Mouse (Mus musculus): ENCODE measurements around the gene Fam160a1. TPM values are rescaled to one million over a fixed set of nuclear protein-coding genes. Genes with fewer than 3 reads are reported as not detected.

The Fam160a1 gene
- polyA plus RNA-seq, 1 experiment, result 8.9 TPM

GRCm38 (mm10) chr3:85777841-85778240, 39.2 kb downstream of the Fam160a1 start:
- no peak for TF ChIP-seq FOSL1 (IDR thresholded peaks at IDR 0.05; ENCODE audit: insufficient read depth, low read length, poor library complexity, severe bottlenecking)
- TF ChIP-seq CTCF (IDR thresholded peaks at IDR 0.05; ENCODE audit: control insufficient read depth, insufficient read depth, insufficient read length), result no peak
- no peak for TF ChIP-seq CEBPB (IDR thresholded peaks at IDR 0.05; ENCODE audit: low read depth)
- no peak for TF ChIP-seq MYOG (IDR thresholded peaks at IDR 0.05; ENCODE audit: control insufficient read depth, extremely low read depth, insufficient read length)
- TF ChIP-seq MAX (IDR thresholded peaks at IDR 0.05), result no peak
- no peak for TF ChIP-seq USF1 (IDR thresholded peaks at IDR 0.05; ENCODE audit: low read depth)
- TF ChIP-seq MYOD1 (IDR thresholded peaks at IDR 0.05; ENCODE audit: control insufficient read depth, insufficient read length, low read depth), result no peak
- no peak overlapping the region for H3K4me3 ChIP-seq (ENCODE audit: insufficient read depth, poor library complexity, severe bottlenecking)
- no peaks in the 10 kb centered on the region for H3K79me2 ChIP-seq (ENCODE audit: control insufficient read depth, insufficient read depth)

GRCm38 (mm10) chr3:85777356-85777755, 39.7 kb downstream of the Fam160a1 start:
- Histone ChIP-seq H3K27me3 (ENCODE audit: control insufficient read depth, insufficient read depth, insufficient read length) (no peaks in the 10 kb centered on the region), H3K4me3 (ENCODE audit: insufficient read depth, poor library complexity, severe bottlenecking) (no peak overlapping the region), H3K36me3 (ENCODE audit: control insufficient read depth, insufficient read depth) (no peaks in the 10 kb centered on the region), H3ac (ENCODE audit: control insufficient read depth, insufficient read length, low read depth) (no peak overlapping the region), H3K79me2 (ENCODE audit: control insufficient read depth, insufficient read depth) (no peaks in the 10 kb centered on the region), H3K79me3 (ENCODE audit: low read depth) (no peaks in the 10 kb centered on the region)
- TF ChIP-seq CTCF (IDR thresholded peaks at IDR 0.05; ENCODE audit: control insufficient read depth, insufficient read depth, insufficient read length) (no peak), USF1 (IDR thresholded peaks at IDR 0.05; ENCODE audit: low read depth) (no peak), MYOG (IDR thresholded peaks at IDR 0.05; ENCODE audit: control insufficient read depth, extremely low read depth, insufficient read length) (no peak), MAX (IDR thresholded peaks at IDR 0.05) (no peak), MYOD1 (IDR thresholded peaks at IDR 0.05; ENCODE audit: control insufficient read depth, insufficient read length, low read depth) (no peak), FOSL1 (IDR thresholded peaks at IDR 0.05; ENCODE audit: insufficient read depth, low read length, poor library complexity, severe bottlenecking) (no peak), CEBPB (IDR thresholded peaks at IDR 0.05; ENCODE audit: low read depth) (no peak)

More at GRCm38 (mm10) chr3:85777841-85778240, 39.2 kb downstream of the Fam160a1 start:
- H3ac ChIP-seq (ENCODE audit: control insufficient read depth, insufficient read length, low read depth), result no peak overlapping the region
- H3K79me3 ChIP-seq (ENCODE audit: low read depth), result no peaks in the 10 kb centered on the region
- H3K27me3 ChIP-seq (ENCODE audit: control insufficient read depth, insufficient read depth, insufficient read length), result no peaks in the 10 kb centered on the region
- H3K36me3 ChIP-seq (ENCODE audit: control insufficient read depth, insufficient read depth), result no peaks in the 10 kb centered on the region

GRCm38 (mm10) chr3:85776707-85777106, 40.4 kb downstream of the Fam160a1 start:
- no peak for TF ChIP-seq MAX (IDR thresholded peaks at IDR 0.05)
- TF ChIP-seq MYOG (IDR thresholded peaks at IDR 0.05; ENCODE audit: control insufficient read depth, extremely low read depth, insufficient read length), result no peak
- no peak for TF ChIP-seq CTCF (IDR thresholded peaks at IDR 0.05; ENCODE audit: control insufficient read depth, insufficient read depth, insufficient read length)
- TF ChIP-seq USF1 (IDR thresholded peaks at IDR 0.05; ENCODE audit: low read depth), result no peak
- TF ChIP-seq MYOD1 (IDR thresholded peaks at IDR 0.05; ENCODE audit: control insufficient read depth, insufficient read length, low read depth), result no peak
- no peak for TF ChIP-seq CEBPB (IDR thresholded peaks at IDR 0.05; ENCODE audit: low read depth)
- no peak for TF ChIP-seq FOSL1 (IDR thresholded peaks at IDR 0.05; ENCODE audit: insufficient read depth, low read length, poor library complexity, severe bottlenecking)
- Histone ChIP-seq H3ac (ENCODE audit: control insufficient read depth, insufficient read length, low read depth) (no peak overlapping the region), H3K79me3 (ENCODE audit: low read depth) (no peaks in the 10 kb centered on the region), H3K79me2 (ENCODE audit: control insufficient read depth, insufficient read depth) (no peaks in the 10 kb centered on the region), H3K36me3 (ENCODE audit: control insufficient read depth, insufficient read depth) (no peaks in the 10 kb centered on the region), H3K4me3 (ENCODE audit: insufficient read depth, poor library complexity, severe bottlenecking) (no peak overlapping the region), H3K27me3 (ENCODE audit: control insufficient read depth, insufficient read depth, insufficient read length) (no peaks in the 10 kb centered on the region)

- Histone ChIP-seq H3K36me3 (ENCODE audit: control insufficient read depth, insufficient read depth) (no peaks in the 10 kb centered on the region), H3K27me3 (ENCODE audit: control insufficient read depth, insufficient read depth, insufficient read length) (no peaks in the 10 kb centered on the region), H3K79me2 (ENCODE audit: control insufficient read depth, insufficient read depth) (no peaks in the 10 kb centered on the region), H3ac (ENCODE audit: control insufficient read depth, insufficient read length, low read depth) (no peak overlapping the region), H3K4me3 (ENCODE audit: insufficient read depth, poor library complexity, severe bottlenecking) (no peak overlapping the region), H3K79me3 (ENCODE audit: low read depth) (no peaks in the 10 kb centered on the region)
- TF ChIP-seq MYOG (IDR thresholded peaks at IDR 0.05; ENCODE audit: control insufficient read depth, extremely low read depth, insufficient read length), result no peak
- no peak for TF ChIP-seq CTCF (IDR thresholded peaks at IDR 0.05; ENCODE audit: control insufficient read depth, insufficient read depth, insufficient read length)
- TF ChIP-seq CEBPB (IDR thresholded peaks at IDR 0.05; ENCODE audit: low read depth), result no peak
- no peak for TF ChIP-seq MYOD1 (IDR thresholded peaks at IDR 0.05; ENCODE audit: control insufficient read depth, insufficient read length, low read depth)
- TF ChIP-seq MAX (IDR thresholded peaks at IDR 0.05), result no peak
- TF ChIP-seq USF1 (IDR thresholded peaks at IDR 0.05; ENCODE audit: low read depth), result no peak
- TF ChIP-seq FOSL1 (IDR thresholded peaks at IDR 0.05; ENCODE audit: insufficient read depth, low read length, poor library complexity, severe bottlenecking), result no peak
Measured at GRCm38 (mm10) chr3:85776126-85776525, 41.0 kb downstream of the Fam160a1 start.

GRCm38 (mm10) chr3:85773886-85774285, 43.2 kb downstream of the Fam160a1 start:
- H3ac ChIP-seq (ENCODE audit: control insufficient read depth, insufficient read length, low read depth), result no peak overlapping the region
- no peak overlapping the region for H3K4me3 ChIP-seq (ENCODE audit: insufficient read depth, poor library complexity, severe bottlenecking)
- no peaks in the 10 kb centered on the region for H3K27me3 ChIP-seq (ENCODE audit: control insufficient read depth, insufficient read depth, insufficient read length)
- no peaks in the 10 kb centered on the region for H3K79me2 ChIP-seq (ENCODE audit: control insufficient read depth, insufficient read depth)
- TF ChIP-seq CEBPB (IDR thresholded peaks at IDR 0.05; ENCODE audit: low read depth) (no peak), USF1 (IDR thresholded peaks at IDR 0.05; ENCODE audit: low read depth) (no peak), MYOG (IDR thresholded peaks at IDR 0.05; ENCODE audit: control insufficient read depth, extremely low read depth, insufficient read length) (no peak), MYOD1 (IDR thresholded peaks at IDR 0.05; ENCODE audit: control insufficient read depth, insufficient read length, low read depth) (no peak), CTCF (IDR thresholded peaks at IDR 0.05; ENCODE audit: control insufficient read depth, insufficient read depth, insufficient read length) (no peak), MAX (IDR thresholded peaks at IDR 0.05) (no peak), FOSL1 (IDR thresholded peaks at IDR 0.05; ENCODE audit: insufficient read depth, low read length, poor library complexity, severe bottlenecking) (no peak)
- no peaks in the 10 kb centered on the region for H3K36me3 ChIP-seq (ENCODE audit: control insufficient read depth, insufficient read depth)
- H3K79me3 ChIP-seq (ENCODE audit: low read depth), result no peaks in the 10 kb centered on the region

GRCm38 (mm10) chr3:85773425-85773824, 43.7 kb downstream of the Fam160a1 start:
- H3K27me3 ChIP-seq (ENCODE audit: control insufficient read depth, insufficient read depth, insufficient read length), result no peaks in the 10 kb centered on the region
- no peaks in the 10 kb centered on the region for H3K36me3 ChIP-seq (ENCODE audit: control insufficient read depth, insufficient read depth)
- no peak overlapping the region for H3ac ChIP-seq (ENCODE audit: control insufficient read depth, insufficient read length, low read depth)
- no peak overlapping the region for H3K4me3 ChIP-seq (ENCODE audit: insufficient read depth, poor library complexity, severe bottlenecking)
- H3K79me2 ChIP-seq (ENCODE audit: control insufficient read depth, insufficient read depth), result no peaks in the 10 kb centered on the region
- no peak for TF ChIP-seq USF1 (IDR thresholded peaks at IDR 0.05; ENCODE audit: low read depth)
- TF ChIP-seq MYOD1 (IDR thresholded peaks at IDR 0.05; ENCODE audit: control insufficient read depth, insufficient read length, low read depth), result no peak
- TF ChIP-seq MYOG (IDR thresholded peaks at IDR 0.05; ENCODE audit: control insufficient read depth, extremely low read depth, insufficient read length), result no peak
- no peak for TF ChIP-seq FOSL1 (IDR thresholded peaks at IDR 0.05; ENCODE audit: insufficient read depth, low read length, poor library complexity, severe bottlenecking)
- TF ChIP-seq CEBPB (IDR thresholded peaks at IDR 0.05; ENCODE audit: low read depth), result no peak
- no peak for TF ChIP-seq MAX (IDR thresholded peaks at IDR 0.05)
- no peak for TF ChIP-seq CTCF (IDR thresholded peaks at IDR 0.05; ENCODE audit: control insufficient read depth, insufficient read depth, insufficient read length)
- H3K79me3 ChIP-seq (ENCODE audit: low read depth), result no peaks in the 10 kb centered on the region

Measured in C2C12 (cell line).